Mouse (Mus musculus): Measurements from ENCODE around the gene Prlr. TPM values are rescaled to one million over a fixed set of nuclear protein-coding genes. Genes with fewer than 3 reads are reported as not detected.

The Prlr gene
- 1.4 and 2.6 TPM in 2 replicates for polyA plus RNA-seq (2012; rRNA removed)

GRCm38 (mm10) chr15:10177083-10177482 is at the start of gene Prlr:
Gene Prlr (plus strand): TSS chr15:10177238.
- DNase-seq, result no peak
- no peak within 1 kb of the TSS for H3K4me3 ChIP-seq (replicated peaks; ENCODE audit: insufficient read depth, low read depth, low read length)
- H3K4me1 ChIP-seq (ENCODE audit: control insufficient read depth, insufficient read depth, low read length), result no peaks in the 10 kb centered on the region
- H3K27ac ChIP-seq (ENCODE audit: insufficient read depth, low read length), result no peak within 1 kb of the TSS
- TF ChIP-seq POLR2A (IDR thresholded peaks at IDR 0.05; ENCODE audit: borderline replicate concordance, insufficient read depth, low read length) (no peak), CTCF (IDR thresholded peaks at IDR 0.05; ENCODE audit: borderline replicate concordance, insufficient read depth, low read depth, low read length) (no peak)
- H3K27me3 ChIP-seq (ENCODE audit: control insufficient read depth, insufficient read depth, low read length), result no peaks in the 10 kb centered on the region; the same call in 1 of the 2 replicates
- WGBS, result 8% methylated on average over 9 of the region's 9 CpGs

- TF ChIP-seq CTCF (IDR thresholded peaks at IDR 0.05; ENCODE audit: borderline replicate concordance, insufficient read depth, low read depth, low read length) (no peak), POLR2A (IDR thresholded peaks at IDR 0.05; ENCODE audit: borderline replicate concordance, insufficient read depth, low read length) (no peak)
- WGBS, result 95% methylated on average over 2 of the region's 2 CpGs
- H3K27me3 ChIP-seq (ENCODE audit: control insufficient read depth, insufficient read depth, low read length), result no peaks in the 10 kb centered on the region
- no peak overlapping the region for H3K27ac ChIP-seq (ENCODE audit: insufficient read depth, low read length)
- no peak for DNase-seq
- no peak overlapping the region for H3K4me3 ChIP-seq (replicated peaks; ENCODE audit: insufficient read depth, low read depth, low read length)
- no peaks in the 10 kb centered on the region for H3K4me1 ChIP-seq (ENCODE audit: control insufficient read depth, insufficient read depth, low read length)
These were observed 43.3 kb upstream of the Prlr start for GRCm38 (mm10) chr15:10133781-10134180.

- H3K4me1 ChIP-seq (ENCODE audit: control insufficient read depth, insufficient read depth, low read length), result no peaks in the 10 kb centered on the region
- no peaks in the 10 kb centered on the region for H3K27me3 ChIP-seq (ENCODE audit: control insufficient read depth, insufficient read depth, low read length)
- H3K27ac ChIP-seq (ENCODE audit: insufficient read depth, low read length), result no peak overlapping the region
- 61% methylated on average over 4 of the region's 4 CpGs for WGBS
- TF ChIP-seq CTCF (IDR thresholded peaks at IDR 0.05; ENCODE audit: borderline replicate concordance, insufficient read depth, low read depth, low read length) (no peak), POLR2A (IDR thresholded peaks at IDR 0.05; ENCODE audit: borderline replicate concordance, insufficient read depth, low read length) (no peak)
- H3K4me3 ChIP-seq (replicated peaks; ENCODE audit: insufficient read depth, low read depth, low read length), result no peak overlapping the region
- DNase-seq, result no peak
These were observed 42.1 kb upstream of the Prlr start for GRCm38 (mm10) chr15:10134889-10135288.

GRCm38 (mm10) chr15:10144520-10144919 is 32.5 kb upstream of the Prlr start:
- no peak overlapping the region for H3K4me3 ChIP-seq (replicated peaks; ENCODE audit: insufficient read depth, low read depth, low read length)
- TF ChIP-seq POLR2A (IDR thresholded peaks at IDR 0.05; ENCODE audit: borderline replicate concordance, insufficient read depth, low read length), result no peak
- TF ChIP-seq CTCF (IDR thresholded peaks at IDR 0.05; ENCODE audit: borderline replicate concordance, insufficient read depth, low read depth, low read length), result no peak
- no peaks in the 10 kb centered on the region for H3K27me3 ChIP-seq (ENCODE audit: control insufficient read depth, insufficient read depth, low read length)
- no peaks in the 10 kb centered on the region for H3K4me1 ChIP-seq (ENCODE audit: control insufficient read depth, insufficient read depth, low read length)
- no peak overlapping the region for H3K27ac ChIP-seq (ENCODE audit: insufficient read depth, low read length)
- WGBS, result 89% methylated on average over 5 of the region's 5 CpGs
- DNase-seq, result no peak

- no peak for DNase-seq
- TF ChIP-seq POLR2A (IDR thresholded peaks at IDR 0.05; ENCODE audit: borderline replicate concordance, insufficient read depth, low read length) (no peak), CTCF (IDR thresholded peaks at IDR 0.05; ENCODE audit: borderline replicate concordance, insufficient read depth, low read depth, low read length) (no peak)
- WGBS, result 80% methylated on average over 4 of the region's 4 CpGs
These were observed 28.8 kb upstream of the Prlr start for GRCm38 (mm10) chr15:10148196-10148595.

GRCm38 (mm10) chr15:10160663-10161062 is 16.4 kb upstream of the Prlr start:
- 90% methylated on average over 2 of the region's 2 CpGs for WGBS
- Histone ChIP-seq H3K4me1 (ENCODE audit: control insufficient read depth, insufficient read depth, low read length) (no peaks in the 10 kb centered on the region), H3K4me3 (replicated peaks; ENCODE audit: insufficient read depth, low read depth, low read length) (no peak overlapping the region), H3K27me3 (ENCODE audit: control insufficient read depth, insufficient read depth, low read length) (no peaks in the 10 kb centered on the region), H3K27ac (ENCODE audit: insufficient read depth, low read length) (no peak overlapping the region)
- no peak for DNase-seq
- TF ChIP-seq CTCF (IDR thresholded peaks at IDR 0.05; ENCODE audit: borderline replicate concordance, insufficient read depth, low read depth, low read length) (no peak), POLR2A (IDR thresholded peaks at IDR 0.05; ENCODE audit: borderline replicate concordance, insufficient read depth, low read length) (no peak)

More at GRCm38 (mm10) chr15:10148196-10148595, 28.8 kb upstream of the Prlr start:
- no peaks in the 10 kb centered on the region for H3K4me1 ChIP-seq (ENCODE audit: control insufficient read depth, insufficient read depth, low read length)
- no peaks in the 10 kb centered on the region for H3K27me3 ChIP-seq (ENCODE audit: control insufficient read depth, insufficient read depth, low read length)
- H3K4me3 ChIP-seq (replicated peaks; ENCODE audit: insufficient read depth, low read depth, low read length), result no peak overlapping the region
- H3K27ac ChIP-seq (ENCODE audit: insufficient read depth, low read length), result no peak overlapping the region

GRCm38 (mm10) chr15:10175078-10175477 is 2.0 kb upstream of the Prlr start:
- Histone ChIP-seq H3K27me3 (ENCODE audit: control insufficient read depth, insufficient read depth, low read length) (no peaks in the 10 kb centered on the region; the same call in 1 of the 2 replicates), H3K4me3 (replicated peaks; ENCODE audit: insufficient read depth, low read depth, low read length) (no peak overlapping the region), H3K27ac (ENCODE audit: insufficient read depth, low read length) (no peak overlapping the region), H3K4me1 (ENCODE audit: control insufficient read depth, insufficient read depth, low read length) (no peaks in the 10 kb centered on the region)
- 90% methylated on average over 6 of the region's 6 CpGs for WGBS
- no peak for DNase-seq
- TF ChIP-seq CTCF (IDR thresholded peaks at IDR 0.05; ENCODE audit: borderline replicate concordance, insufficient read depth, low read depth, low read length), result no peak
- no peak for TF ChIP-seq POLR2A (IDR thresholded peaks at IDR 0.05; ENCODE audit: borderline replicate concordance, insufficient read depth, low read length)

GRCm38 (mm10) chr15:10175656-10176055 is 1.4 kb upstream of the Prlr start:
- Histone ChIP-seq H3K27me3 (ENCODE audit: control insufficient read depth, insufficient read depth, low read length) (no peaks in the 10 kb centered on the region; the same call in 1 of the 2 replicates), H3K4me3 (replicated peaks; ENCODE audit: insufficient read depth, low read depth, low read length) (no peak overlapping the region), H3K27ac (ENCODE audit: insufficient read depth, low read length) (no peak overlapping the region), H3K4me1 (ENCODE audit: control insufficient read depth, insufficient read depth, low read length) (no peaks in the 10 kb centered on the region)
- no peak for TF ChIP-seq CTCF (IDR thresholded peaks at IDR 0.05; ENCODE audit: borderline replicate concordance, insufficient read depth, low read depth, low read length)
- 93% methylated on average over 7 of the region's 7 CpGs for WGBS
- DNase-seq, result no peak

All from cerebellum, adult 2 months (tissue).